Mouse (Mus musculus) ES-E14 (cell line): ENCODE measurements around the gene Btbd18. TPM values are rescaled to one million over a fixed set of nuclear protein-coding genes. Genes with fewer than 3 reads are reported as not detected.
A peak's percentile ranks its signal among the peaks of the same experiment; 100 is the strongest.

Source experiments
- DNase-seq: peaks from one replicate; pipeline ENCODE4 v3.0.0-alpha.2; 2013; ENCODE audit warnings: low read depth, low spot score
- H3K27ac ChIP-seq: 2 replicates; pipeline ENCODE4 v1.5.1; 2012; ENCODE audit warnings: low read depth, mild to moderate bottlenecking, low read length, moderate library complexity, mixed read lengths; ENCODE audit not compliant: poor library complexity, insufficient read depth, severe bottlenecking
- H3K36me3 ChIP-seq: 2 replicates; pipeline ENCODE4 v1.6.1; 2012; ENCODE audit warnings: mild to moderate bottlenecking, low read length, moderate library complexity, mixed read lengths; ENCODE audit not compliant: control insufficient read depth, poor library complexity, insufficient read depth, severe bottlenecking
- H3K4me1 ChIP-seq, 2 experiments: fragments of 150-350 bp in 1 of 2; sonication (generic) in 1 of 2; 2 replicates each; pipeline ENCODE4 v1.6.1; 2012; ENCODE audit warnings: low read length in 2 of 2, mild to moderate bottlenecking in 1 of 2, mixed read lengths in 1 of 2; ENCODE audit not compliant: control insufficient read depth in 2 of 2, insufficient read depth in 2 of 2, poor library complexity in 1 of 2
- H3K4me3 ChIP-seq, 2 experiments: fragments of 150-350 bp in 1 of 2; sonication (generic) in 1 of 2; 2 replicates each; pipeline ENCODE4 v1.5.1; 2012; ENCODE audit warnings: low read length in 2 of 2, low read depth in 1 of 2, mild to moderate bottlenecking in 1 of 2, mixed read lengths in 1 of 2; ENCODE audit not compliant: insufficient read depth in 1 of 2, poor library complexity in 1 of 2, severe bottlenecking in 1 of 2
- H3K9ac ChIP-seq: 2 replicates; pipeline ENCODE4 v1.6.1; 2012; ENCODE audit warnings: low read depth, mild to moderate bottlenecking, low read length, mixed read lengths; ENCODE audit not compliant: poor library complexity, insufficient read depth, severe bottlenecking
- H3K9me3 ChIP-seq: fragments of 150-350 bp; sonication (generic); 2 replicates; pipeline ENCODE4 v1.6.1; 2012; ENCODE audit warnings: low read depth, mild to moderate bottlenecking, low read length; ENCODE audit not compliant: control insufficient read depth, insufficient read depth
- CHD2 ChIP-seq: IDR thresholded peaks from 2 replicates; pipeline ENCODE4 v1.6.1; 2014; ENCODE audit warnings: mild to moderate bottlenecking, low read depth, low read length, inconsistent platforms
- HCFC1 ChIP-seq: IDR thresholded peaks from 2 replicates; pipeline ENCODE4 v1.6.1; 2012; ENCODE audit warnings: low read length, inconsistent platforms, borderline replicate concordance; ENCODE audit not compliant: insufficient read depth
- MAFK ChIP-seq: IDR thresholded peaks from 2 replicates; pipeline ENCODE4 v1.6.1; 2014; ENCODE audit warnings: mild to moderate bottlenecking, low read depth, low read length, inconsistent platforms; ENCODE audit not compliant: insufficient read depth
- ZC3H11A ChIP-seq: IDR thresholded peaks from 2 replicates; pipeline ENCODE4 v1.6.1; 2012; ENCODE audit warnings: low read depth, mild to moderate bottlenecking, inconsistent platforms, low read length, borderline replicate concordance
- ZNF384 ChIP-seq: IDR thresholded peaks from 2 replicates; pipeline ENCODE4 v1.6.1; 2012; ENCODE audit warnings: low read depth, low read length, inconsistent platforms
- in situ Hi-C, 2 experiments: fragments of 600-800 bp; cut with MboI; formaldehyde crosslinking; loops; one replicate each; pipeline ENCODE4 v1.15.1; 2025; ENCODE audit warnings: low sequenced_read_pairs in 2 of 2, inconsistent platforms in 1 of 2; ENCODE audit not compliant: unreplicated experiment in 2 of 2
- total RNA-seq: library from RNA; depleted of rRNA; stranded (reverse); fragments of 300-350 nt; gene quantifications from 2 replicates; pipeline ENCODE4 v1.2.3, GENCODE M21; 2012; rRNA removed

Gene Btbd18
- total RNA-seq, 1 experiment, result 3.6 TPM

- Histone ChIP-seq H3K4me3 (peak overlapping the region; percentile 74 to 90), H3K27ac (no peak overlapping the region), H3K9me3 (no peaks in the 10 kb centered on the region), H3K36me3 (no peaks in the 10 kb centered on the region), H3K9ac (peak overlapping the region; percentile 81; the same call in 1 of the 2 replicates), H3K4me1 (peaks cover 3 to 5% of the 10 kb centered on the region in 2 experiments; a peak in 3 of 4 replicates)
- TF ChIP-seq MAFK (no peak), HCFC1 (no peak), ZC3H11A (no peak), ZNF384 (no peak), CHD2 (no peak)
- in situ Hi-C loops, result no loop called here
- DNase-seq, result no peak
Observed at GRCm38 (mm10) chr2:84716423-84717355, 57.8 kb downstream of the Btbd18 start.

GRCm38 (mm10) chr2:84717357-84717756, 58.5 kb downstream of the Btbd18 start:
- H3K27ac ChIP-seq, result no peak overlapping the region
- TF ChIP-seq ZC3H11A (no peak), CHD2 (no peak), ZNF384 (no peak), MAFK (no peak), HCFC1 (no peak)
- in situ Hi-C loops, result no loop called here

More at GRCm38 (mm10) chr2:84717357-84717756, 58.5 kb downstream of the Btbd18 start:
- Histone ChIP-seq H3K36me3 (no peaks in the 10 kb centered on the region), H3K4me3 (no peak overlapping the region), H3K9ac (no peak overlapping the region), H3K9me3 (no peaks in the 10 kb centered on the region), H3K4me1 (peaks cover 3 to 5% of the 10 kb centered on the region in 2 experiments; a peak in 3 of 4 replicates)
- DNase-seq, result no peak

Other genes with a start within 250 kb of the Btbd18 start
- gene Calcrl, start 233.7 kb upstream of the Btbd18 start, total RNA-seq, result 1.0 and 1.2 TPM in 2 replicates
- 80.4 and 110 TPM in 2 replicates for gene Tfpi, start 182.3 kb upstream of the Btbd18 start, total RNA-seq
- gene Ctnnd1, start 8.3 kb upstream of the Btbd18 start, total RNA-seq, result 48.2 and 51.5 TPM in 2 replicates
- 546 and 589 TPM in 2 replicates for gene Selenoh, start 11.7 kb downstream of the Btbd18 start, total RNA-seq
- gene Gm28635, start 19.0 kb downstream of the Btbd18 start, total RNA-seq, result 1.1 and 2.7 TPM in 2 replicates
- gene Med19, start 19.3 kb downstream of the Btbd18 start, total RNA-seq, result 17.1 and 31.4 TPM in 2 replicates
- 160 and 193 TPM in 2 replicates for gene Tmx2, start 20.1 kb downstream of the Btbd18 start, total RNA-seq
- gene Zdhhc5, start 56.1 kb downstream of the Btbd18 start, total RNA-seq, result 34.8 and 39.0 TPM in 2 replicates
- gene Clp1, start 68.3 kb downstream of the Btbd18 start, total RNA-seq, result 28.6 and 36.4 TPM in 2 replicates
- 0.89 and 1.8 TPM in 2 replicates for gene Ypel4, start 75.0 kb downstream of the Btbd18 start, total RNA-seq
- gene Gm19426, start 84.6 kb downstream of the Btbd18 start, total RNA-seq, result 13.1 and 14.6 TPM in 2 replicates
- gene Serping1, start 116.4 kb downstream of the Btbd18 start, total RNA-seq, result 6.3 and 12.2 TPM in 2 replicates
- gene Ube2l6, start 139.7 kb downstream of the Btbd18 start, total RNA-seq, result 0.58 and 1.9 TPM in 2 replicates
- gene Smtnl1, start 163.6 kb downstream of the Btbd18 start, total RNA-seq, result 4.4 and 4.9 TPM in 2 replicates
- gene Timm10, start 167.9 kb downstream of the Btbd18 start, total RNA-seq, result 60.2 and 73.5 TPM in 2 replicates
- 30.2 and 47.0 TPM in 2 replicates for gene Slc43a1, start 179.8 kb downstream of the Btbd18 start, total RNA-seq
- gene Rtn4rl2, start 227.6 kb downstream of the Btbd18 start, total RNA-seq, result 0.79 and 0.80 TPM in 2 replicates